Mouse (Mus musculus) MEL (cell line): ENCODE measurements around the gene Ppef2. TPM values are rescaled to one million over a fixed set of nuclear protein-coding genes. Genes with fewer than 3 reads are reported as not detected.

Experiments used
- DNase-seq: peaks from one replicate; pipeline ENCODE4 v3.0.0; 2011; ENCODE audit warnings: low read depth, low spot score
- H3K27ac ChIP-seq: 2 replicates; pipeline ENCODE4 v1.5.1; 2012; ENCODE audit warnings: low read depth, mild to moderate bottlenecking, control low read depth, low read length, moderate library complexity; ENCODE audit not compliant: control insufficient read depth
- H3K27me3 ChIP-seq, 2 experiments: fragments of 150-350 bp in 1 of 2; sonication (generic) in 1 of 2; 2 replicates each; pipeline ENCODE4 v1.6.1; 2012; ENCODE audit warnings: low read length in 2 of 2, mild to moderate bottlenecking in 2 of 2, improper control_type of control experiment in 1 of 2, moderate library complexity in 1 of 2; ENCODE audit not compliant: insufficient read depth in 2 of 2, control insufficient read depth in 1 of 2
- H3K36me3 ChIP-seq, 2 experiments: 2 replicates each; pipeline ENCODE4 v1.6.1; 2012 to 2014; ENCODE audit warnings: low read length in 2 of 2, improper control_type of control experiment in 1 of 2, inconsistent platforms in 1 of 2, mild to moderate bottlenecking in 1 of 2; ENCODE audit not compliant: insufficient read depth in 2 of 2, control insufficient read depth in 1 of 2
- H3K4me1 ChIP-seq, 2 experiments: fragments of 150-350 bp in 1 of 2; sonication (generic) in 1 of 2; 2 replicates each; pipeline ENCODE4 v1.6.1; 2012; ENCODE audit warnings: low read length in 2 of 2, improper control_type of control experiment in 1 of 2, mild to moderate bottlenecking in 1 of 2; ENCODE audit not compliant: insufficient read depth in 2 of 2, control insufficient read depth in 1 of 2
- H3K4me3 ChIP-seq, 2 experiments: fragments of 150-350 bp in 1 of 2; sonication (generic) in 1 of 2; 2 replicates each; pipeline ENCODE4 v1.5.1; 2012; ENCODE audit warnings: low read depth in 2 of 2, low read length in 2 of 2, mild to moderate bottlenecking in 2 of 2, moderate library complexity in 2 of 2, control low read depth in 1 of 2, improper control_type of control experiment in 1 of 2; ENCODE audit not compliant: control insufficient read depth in 1 of 2, insufficient read depth in 1 of 2
- H3K79me2 ChIP-seq: 2 replicates; pipeline ENCODE4 v1.6.1; 2012; ENCODE audit warnings: mild to moderate bottlenecking, low read length, moderate library complexity; ENCODE audit not compliant: control insufficient read depth, poor library complexity, insufficient read depth
- H3K9ac ChIP-seq: 2 replicates; pipeline ENCODE4 v1.6.1; 2012; ENCODE audit warnings: low read depth, mild to moderate bottlenecking, control low read depth, low read length, moderate library complexity; ENCODE audit not compliant: control insufficient read depth, poor library complexity, severe bottlenecking
- H3K9me3 ChIP-seq: fragments of 150-350 bp; sonication (generic); replicated peaks from 2 replicates; pipeline ENCODE4 v1.6.1; 2012; ENCODE audit warnings: mild to moderate bottlenecking, low read length, improper control_type of control experiment, moderate library complexity; ENCODE audit not compliant: insufficient read depth
- CTCF ChIP-seq, 3 experiments: IDR thresholded peaks in 2 of 3; conservative IDR thresholded peaks in 1 of 3; 2 replicates each; pipeline ENCODE4 v1.5.1; 2011 to 2012; ENCODE audit warnings: low read length in 3 of 3, low read depth in 2 of 3, mild to moderate bottlenecking in 2 of 3, improper control_type of control experiment in 1 of 3, inconsistent platforms in 1 of 3, mixed read lengths in 1 of 3, moderate library complexity in 1 of 3; ENCODE audit not compliant: control insufficient read depth in 1 of 3, insufficient read depth in 1 of 3, poor library complexity in 1 of 3, severe bottlenecking in 1 of 3
- EP300 ChIP-seq, 2 experiments: IDR thresholded peaks; 2 replicates each; pipeline ENCODE4 v1.6.1; 2011; ENCODE audit warnings: improper control_type of control experiment in 2 of 2, low read length in 2 of 2, low read depth in 1 of 2, mild to moderate bottlenecking in 1 of 2
- GABPA ChIP-seq: IDR thresholded peaks from 2 replicates; pipeline ENCODE4 v1.6.1; 2012; ENCODE audit warnings: low read depth, mild to moderate bottlenecking, inconsistent platforms, low read length, improper control_type of control experiment, moderate library complexity
- GATA1 ChIP-seq: IDR thresholded peaks from 2 replicates; pipeline ENCODE4 v1.6.1; 2011; ENCODE audit warnings: low read depth, low read length, improper control_type of control experiment
- KAT2A ChIP-seq: conservative IDR thresholded peaks from 2 replicates; pipeline ENCODE4 v1.6.1; 2012; ENCODE audit warnings: low read depth, low read length, improper control_type of control experiment, inconsistent platforms
- MAX ChIP-seq: IDR thresholded peaks from 2 replicates; pipeline ENCODE4 v1.6.1; 2011; ENCODE audit warnings: low read length, improper control_type of control experiment
- MYB ChIP-seq: IDR thresholded peaks from 2 replicates; pipeline ENCODE4 v1.6.1; 2011; ENCODE audit warnings: mild to moderate bottlenecking, low read depth, low read length, improper control_type of control experiment
- POLR2AphosphoS2 ChIP-seq: IDR thresholded peaks from 2 replicates; pipeline ENCODE4 v1.6.1; 2011; ENCODE audit warnings: low read length, improper control_type of control experiment
- RAD21 ChIP-seq: IDR thresholded peaks from 2 replicates; pipeline ENCODE4 v1.6.1; 2011; ENCODE audit warnings: mild to moderate bottlenecking, low read depth, low read length, improper control_type of control experiment
- TAL1 ChIP-seq: IDR thresholded peaks from 2 replicates; pipeline ENCODE4 v1.6.1; 2012; ENCODE audit warnings: mild to moderate bottlenecking, inconsistent platforms, low read length, moderate library complexity, mixed read lengths
- UBTF ChIP-seq: IDR thresholded peaks from 2 replicates; pipeline ENCODE4 v1.6.1; 2012; ENCODE audit warnings: low read depth, mild to moderate bottlenecking, inconsistent platforms, low read length, improper control_type of control experiment, moderate library complexity, borderline replicate concordance; ENCODE audit not compliant: insufficient read depth
- ZMIZ1 ChIP-seq: IDR thresholded peaks from 2 replicates; pipeline ENCODE4 v1.6.1; 2012; ENCODE audit warnings: low read depth, mild to moderate bottlenecking, inconsistent platforms, low read length, improper control_type of control experiment, moderate library complexity
- polyA plus RNA-seq, 2 experiments: library from polyadenylated mRNA; stranded (reverse) in 1 of 2; unstranded in 1 of 2; fragments of >175 nt in 1 of 2; fragments of >200 nt in 1 of 2; gene quantifications; 2 replicates each; pipeline versions ENCODE4 v1.2.1 to v1.2.4; 2012; ENCODE audit warnings: low replicate concordance in 2 of 2, low read depth in 1 of 2; ENCODE audit not compliant: insufficient read length in 2 of 2, insufficient read depth in 1 of 2, missing spikeins in 1 of 2
- total RNA-seq: library from RNA; depleted of rRNA; stranded (reverse); fragments of 300-350 nt; gene quantifications from 2 replicates; pipeline ENCODE4 v1.2.3, GENCODE M21; 2012; rRNA removed

Ppef2 gene
- 0.04 TPM in 1 of 2 replicates, not detected in the other for total RNA-seq
- polyA plus RNA-seq, result under 1 TPM in 1 of 2 experiments, not detected in 1; 0.08 TPM

DNA sequence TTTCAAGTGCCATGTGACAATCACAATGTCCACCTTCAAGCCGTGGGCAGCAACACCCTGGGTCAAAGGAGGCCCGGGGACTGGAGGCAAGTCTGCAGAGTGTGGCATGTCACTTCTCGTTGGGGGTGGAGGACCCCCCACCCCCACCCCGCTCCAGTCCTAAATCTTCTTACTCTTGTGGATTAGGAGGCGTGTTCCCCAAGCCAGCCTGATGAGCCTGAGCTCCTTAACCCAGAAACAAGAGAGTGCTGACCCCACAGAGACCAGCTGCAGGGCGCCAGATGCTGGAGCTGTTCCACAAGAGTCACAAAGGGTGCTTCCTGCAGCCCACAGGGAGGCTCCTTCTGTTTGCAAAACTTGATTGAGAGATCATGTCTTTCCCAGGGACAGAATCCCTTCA lies at the start of gene Ppef2:
Gene Ppef2, minus strand, starts transcription at position 61 of the 400 bp plus-strand sequence.
- no peak for DNase-seq
- no peak for TF ChIP-seq ZMIZ1
- no peak for TF ChIP-seq GATA1
- TF ChIP-seq KAT2A, result no peak
- TF ChIP-seq GABPA, result no peak
- TF ChIP-seq POLR2AphosphoS2, result no peak
- TF ChIP-seq CTCF (IDR thresholded peaks at IDR 0.05 in 2 of 3, conservative IDR thresholded peaks at IDR 0.05 in 1 of 3; ENCODE audit: control insufficient read depth in 1 of 3, insufficient read depth in 1 of 3, low read depth in 2 of 3, low read length in 3 of 3, poor library complexity in 1 of 3, severe bottlenecking in 1 of 3), result no peak
- no peak for TF ChIP-seq TAL1
- TF ChIP-seq, all 39 proteins: peak for 0
- Histone ChIP-seq H3K27me3 (no peaks in the 10 kb centered on the region), H3K4me1 (peaks cover 0 to 6% of the 10 kb centered on the region in 2 experiments; a peak in 1 of 4 replicates), H3K9me3 (no peaks in the 10 kb centered on the region), H3K4me3 (no peak within 1 kb of the TSS), H3K9ac (no peak within 1 kb of the TSS), H3K36me3 (peaks cover 0 to 4% of the 10 kb centered on the region in 2 experiments; a peak in 1 of 4 replicates), H3K79me2 (no peaks in the 10 kb centered on the region), H3K27ac (no peak within 1 kb of the TSS)

DNA sequence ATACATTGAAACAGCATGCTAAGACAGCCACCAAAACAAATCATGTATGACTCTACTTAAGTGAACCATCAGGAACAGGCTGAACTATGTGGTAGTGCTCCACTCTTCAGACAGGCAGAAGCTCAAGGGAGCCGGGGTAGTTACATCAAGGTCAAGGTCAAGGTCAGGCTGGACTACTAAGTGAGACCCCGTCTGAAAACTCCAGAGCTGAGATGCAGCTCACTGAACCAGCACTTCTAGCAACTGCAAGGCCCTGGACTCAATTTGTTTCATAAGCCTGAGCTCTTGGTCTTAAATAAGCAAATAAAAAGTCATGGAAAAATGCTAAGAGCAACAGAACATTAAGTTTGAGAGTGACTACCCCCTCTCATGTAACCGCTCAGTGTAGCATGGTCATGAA lies 48.2 kb upstream of the Ppef2 start:
- H3K4me1 ChIP-seq, result peaks cover 0 to 7% of the 10 kb centered on the region in 2 experiments; a peak in 2 of 4 replicates
- H3K9ac ChIP-seq, result no peak overlapping the region
- H3K27ac ChIP-seq, result no peak overlapping the region
- no peaks in the 10 kb centered on the region for H3K27me3 ChIP-seq
- H3K36me3 ChIP-seq, result peaks cover 8 to 16% of the 10 kb centered on the region in 2 experiments
- H3K4me3 ChIP-seq, result no peak overlapping the region
- no peaks in the 10 kb centered on the region for H3K9me3 ChIP-seq
- peaks cover 28% of the 10 kb centered on the region for H3K79me2 ChIP-seq
- TF ChIP-seq MAX, result no peak
- no peak for DNase-seq

DNA sequence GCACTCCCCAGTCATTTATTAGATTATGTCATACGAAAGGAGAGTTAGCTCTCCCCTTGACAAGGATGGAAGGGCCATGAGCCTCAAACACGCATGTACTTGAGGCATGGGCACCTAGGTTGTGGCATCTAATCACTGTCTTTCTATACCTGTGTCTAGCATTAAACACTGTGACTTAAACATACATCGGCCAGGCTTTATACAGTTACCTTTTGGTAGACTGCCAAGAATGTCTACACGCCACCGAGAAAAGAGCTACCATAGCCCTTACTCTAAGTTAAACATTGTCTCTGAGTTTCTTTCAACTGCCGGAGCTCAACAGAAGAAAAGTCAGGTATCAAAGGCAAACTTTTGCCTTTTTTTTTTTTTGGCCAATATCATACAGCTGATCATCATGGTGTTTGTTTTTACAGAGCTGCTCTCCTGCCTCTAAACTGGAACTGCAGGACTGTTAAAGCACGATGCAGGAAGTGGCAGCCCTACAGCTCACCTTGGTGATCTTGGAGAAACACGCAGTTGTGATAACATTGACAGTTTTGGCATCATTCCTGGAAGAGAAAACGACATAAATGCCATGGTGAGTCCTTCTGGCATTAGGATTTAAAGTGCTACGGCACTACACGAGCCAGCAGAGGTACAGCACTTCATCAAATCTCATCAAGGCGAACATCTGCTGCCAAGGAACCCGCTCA lies 46.2 kb upstream of the Ppef2 start:
- Histone ChIP-seq H3K36me3 (peaks cover 0 to 21% of the 10 kb centered on the region in 2 experiments; a peak in 2 of 4 replicates), H3K9ac (no peak overlapping the region), H3K27me3 (no peaks in the 10 kb centered on the region), H3K27ac (no peak overlapping the region), H3K79me2 (peaks cover 8% of the 10 kb centered on the region), H3K9me3 (no peaks in the 10 kb centered on the region), H3K4me1 (no peaks in the 10 kb centered on the region), H3K4me3 (no peak overlapping the region)
- no peak for DNase-seq
- TF ChIP-seq EP300 (IDR thresholded peaks at IDR 0.05; ENCODE audit: low read depth in 1 of 2, low read length in 2 of 2), result no peak
- no peak for TF ChIP-seq MYB
- no peak for TF ChIP-seq UBTF
- no peak for TF ChIP-seq RAD21
